Mouse (Mus musculus) CH12.LX (cell line): ENCODE data around the gene Churc1. TPM values are rescaled to one million over a fixed set of nuclear protein-coding genes. Genes with fewer than 3 reads are reported as not detected.

Experiments used
- DNase-seq: peaks from one replicate; pipeline ENCODE4 v3.0.0-alpha.2; 2013; ENCODE audit errors: extremely low read depth
- H3K27ac ChIP-seq: 2 replicates; pipeline ENCODE4 v1.5.1; 2012; ENCODE audit warnings: low read depth, mild to moderate bottlenecking, control low read depth, moderate library complexity; ENCODE audit not compliant: insufficient read depth
- H3K27me3 ChIP-seq: replicated peaks from 2 replicates; pipeline ENCODE3; 2012; ENCODE audit warnings: inconsistent platforms
- H3K36me3 ChIP-seq, 2 experiments: replicated peaks in 1 of 2; 2 replicates each; pipeline versions ENCODE3 to v1.6.1; 2012; ENCODE audit warnings: inconsistent platforms in 1 of 2, low read length in 1 of 2, mild to moderate bottlenecking in 1 of 2, mixed read lengths in 1 of 2, moderate library complexity in 1 of 2; ENCODE audit not compliant: control insufficient read depth in 1 of 2, insufficient read depth in 1 of 2
- H3K4me1 ChIP-seq, 2 experiments: 2 replicates each; pipeline ENCODE4 v1.6.1; 2012; ENCODE audit warnings: inconsistent platforms in 1 of 2, moderate library complexity in 1 of 2; ENCODE audit not compliant: insufficient read depth in 2 of 2, control insufficient read depth in 1 of 2
- H3K4me2 ChIP-seq: 2 replicates; pipeline ENCODE4 v1.6.1; 2012; ENCODE audit warnings: low read depth, mild to moderate bottlenecking, control low read depth; ENCODE audit not compliant: poor library complexity, insufficient read depth, severe bottlenecking
- H3K4me3 ChIP-seq, 3 experiments: fragments of 150-350 bp in 1 of 3; sonication (generic) in 1 of 3; replicated peaks in 1 of 3; 2 replicates each; pipeline versions ENCODE3 to v1.5.1; 2011 to 2012; ENCODE audit warnings: low read depth in 2 of 3, low read length in 2 of 3, mild to moderate bottlenecking in 2 of 3, moderate library complexity in 2 of 3, control low read depth in 1 of 3, improper control_type of control experiment in 1 of 3, inconsistent platforms in 1 of 3, mixed read lengths in 1 of 3; ENCODE audit not compliant: poor library complexity in 1 of 3
- H3K79me2 ChIP-seq: replicated peaks from 2 replicates; pipeline ENCODE4 v1.6.1; 2012; ENCODE audit warnings: mild to moderate bottlenecking, moderate library complexity; ENCODE audit not compliant: control insufficient read depth, poor library complexity, insufficient read depth, severe bottlenecking; ENCODE audit errors: extremely low read depth
- H3K9ac ChIP-seq: 2 replicates; pipeline ENCODE4 v1.6.1; 2012; ENCODE audit warnings: low read depth, mild to moderate bottlenecking, control low read depth, moderate library complexity; ENCODE audit not compliant: insufficient read depth
- H3K9me3 ChIP-seq: replicated peaks from 2 replicates; pipeline ENCODE3; 2012; ENCODE audit warnings: low read length, inconsistent platforms, mixed read lengths
- CHD1 ChIP-seq: IDR thresholded peaks from 2 replicates; pipeline ENCODE4 v1.6.1; 2012; ENCODE audit warnings: low read depth, low read length, improper control_type of control experiment, inconsistent platforms
- E2F4 ChIP-seq: IDR thresholded peaks from 2 replicates; pipeline ENCODE4 v1.6.1; 2011; ENCODE audit warnings: low read depth, low read length, improper control_type of control experiment; ENCODE audit not compliant: insufficient replicate concordance
- ELF1 ChIP-seq: IDR thresholded peaks from 2 replicates; pipeline ENCODE4 v1.6.1; 2014; ENCODE audit warnings: low read depth, mild to moderate bottlenecking, inconsistent platforms, low read length, improper control_type of control experiment
- HCFC1 ChIP-seq: IDR thresholded peaks from 2 replicates; pipeline ENCODE4 v1.6.1; 2012; ENCODE audit warnings: low read depth, mild to moderate bottlenecking, inconsistent platforms, low read length, improper control_type of control experiment
- IRF4 ChIP-seq: IDR thresholded peaks from 2 replicates; pipeline ENCODE4 v1.6.1; 2014; ENCODE audit warnings: low read depth, mild to moderate bottlenecking, inconsistent platforms, low read length, improper control_type of control experiment
- KAT2A ChIP-seq: IDR thresholded peaks from 2 replicates; pipeline ENCODE4 v1.6.1; 2012; ENCODE audit warnings: low read length, improper control_type of control experiment, inconsistent platforms; ENCODE audit not compliant: insufficient replicate concordance
- MAX ChIP-seq: IDR thresholded peaks from 2 replicates; pipeline ENCODE4 v1.6.1; 2011; ENCODE audit warnings: low read length, improper control_type of control experiment
- MAZ ChIP-seq: IDR thresholded peaks from 2 replicates; pipeline ENCODE4 v1.6.1; 2012; ENCODE audit warnings: low read depth, mild to moderate bottlenecking, inconsistent platforms, low read length, improper control_type of control experiment, moderate library complexity
- MXI1 ChIP-seq: IDR thresholded peaks from 2 replicates; pipeline ENCODE4 v1.6.1; 2011; ENCODE audit warnings: mild to moderate bottlenecking, low read depth, low read length, improper control_type of control experiment
- NELFE ChIP-seq: IDR thresholded peaks from 2 replicates; pipeline ENCODE4 v1.6.1; 2011; ENCODE audit warnings: low read depth, low read length, improper control_type of control experiment
- PAX5 ChIP-seq: IDR thresholded peaks from 2 replicates; pipeline ENCODE4 v1.6.1; 2012; ENCODE audit warnings: low read length, inconsistent platforms, mixed read lengths
- POLR2A ChIP-seq: IDR thresholded peaks from 2 replicates; pipeline ENCODE4 v1.6.1; 2011; ENCODE audit warnings: low read depth, mild to moderate bottlenecking, improper control_type of control experiment, low read length
- RCOR1 ChIP-seq: conservative IDR thresholded peaks from 2 replicates; pipeline ENCODE4 v1.6.1; 2012; ENCODE audit warnings: low read depth, mild to moderate bottlenecking, inconsistent platforms, low read length, improper control_type of control experiment
- SIN3A ChIP-seq: IDR thresholded peaks from 2 replicates; pipeline ENCODE4 v1.6.1; 2012; ENCODE audit warnings: low read length, improper control_type of control experiment, inconsistent platforms
- SMC3 ChIP-seq: IDR thresholded peaks from 2 replicates; pipeline ENCODE4 v1.6.1; 2011; ENCODE audit warnings: low read depth, low read length, improper control_type of control experiment
- TBP ChIP-seq: conservative IDR thresholded peaks from 2 replicates; pipeline ENCODE4 v1.6.1; 2011; ENCODE audit warnings: low read depth, low read length, improper control_type of control experiment
- TCF12 ChIP-seq: IDR thresholded peaks from 2 replicates; pipeline ENCODE4 v1.6.1; 2014; ENCODE audit warnings: low read depth, mild to moderate bottlenecking, inconsistent platforms, low read length, improper control_type of control experiment
- UBTF ChIP-seq: IDR thresholded peaks from 2 replicates; pipeline ENCODE4 v1.6.1; 2012; ENCODE audit warnings: low read depth, mild to moderate bottlenecking, inconsistent platforms, low read length, improper control_type of control experiment, moderate library complexity
- USF2 ChIP-seq: conservative IDR thresholded peaks from 2 replicates; pipeline ENCODE4 v1.6.1; 2011; ENCODE audit warnings: low read depth, low read length, improper control_type of control experiment
- ZC3H11A ChIP-seq: IDR thresholded peaks from 2 replicates; pipeline ENCODE4 v1.6.1; 2012; ENCODE audit warnings: low read depth, mild to moderate bottlenecking, inconsistent platforms, low read length, improper control_type of control experiment
- ZKSCAN1 ChIP-seq: IDR thresholded peaks from 2 replicates; pipeline ENCODE4 v1.6.1; 2012; ENCODE audit warnings: low read depth, inconsistent platforms, low read length, improper control_type of control experiment, borderline replicate concordance
- ZMIZ1 ChIP-seq: IDR thresholded peaks from 2 replicates; pipeline ENCODE4 v1.6.1; 2012; ENCODE audit warnings: low read depth, mild to moderate bottlenecking, inconsistent platforms, low read length, improper control_type of control experiment
- ZNF384 ChIP-seq: IDR thresholded peaks from 2 replicates; pipeline ENCODE4 v1.6.1; 2012; ENCODE audit warnings: low read depth, low read length, improper control_type of control experiment, inconsistent platforms
- dilution Hi-C: fragments of 300-500 bp; cut with MboI; formaldehyde crosslinking; loops from 2 replicates; pipeline ENCODE4 v1.14.3; 2020; ENCODE audit warnings: low sequenced_read_pairs; ENCODE audit not compliant: extremely low pct_unique_long_range_greater_than_20kb, extremely low pct_ligation_motif_present
- in situ Hi-C: fragments of 300-500 bp; cut with MboI; formaldehyde crosslinking; loops from 3 replicates; pipeline ENCODE4 v1.14.3; 2019; ENCODE audit warnings: low sequenced_read_pairs, low pct_ligation_motif_present, low pct_unique_long_range_greater_than_20kb, mixed read lengths
- polyA plus RNA-seq: library from polyadenylated mRNA; unstranded; fragments of >175 nt; gene quantifications from 2 replicates; pipeline ENCODE4 v1.2.1, GENCODE M21; 2012; ENCODE audit warnings: low read depth; ENCODE audit not compliant: insufficient read length
- total RNA-seq, 2 experiments: library from RNA; depleted of rRNA; stranded (reverse); fragments of 300-350 nt in 1 of 2; fragments of >200 nt in 1 of 2; gene quantifications; 2 replicates each; pipeline ENCODE4 v1.2.3; 2012 to 2014

Churc1 gene
- total and polyA plus RNA-seq, 3 experiments = 48.9 to 160 (median 87.1) TPM

DNA sequence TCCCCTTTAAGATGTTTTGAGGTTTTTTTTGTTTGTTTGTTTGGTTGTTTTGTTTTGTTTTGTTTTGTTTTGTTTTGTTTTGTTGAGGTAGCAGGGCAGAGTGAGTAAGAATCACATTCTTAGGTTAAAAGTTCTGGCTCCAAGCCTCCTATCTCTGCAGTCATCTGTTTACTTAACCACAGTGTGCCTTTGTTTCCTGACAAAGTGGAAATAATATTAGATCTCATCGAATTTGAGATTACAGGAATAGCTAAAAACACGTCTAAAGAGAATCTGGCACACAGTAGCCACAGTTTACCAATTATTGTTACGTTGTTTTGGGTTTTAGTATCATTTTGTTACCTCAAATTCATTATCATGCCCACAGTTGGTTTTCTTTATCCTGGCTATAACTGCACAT is 9.3 kb downstream of the Churc1 start:
- Histone ChIP-seq H3K27me3 (no peaks in the 10 kb centered on the region), H3K4me1 (peaks cover 0 to 10% of the 10 kb centered on the region in 2 experiments; a peak in 2 of 4 replicates), H3K9me3 (no peaks in the 10 kb centered on the region), H3K9ac (no peak overlapping the region), H3K36me3 (peaks cover 0 to 47% of the 10 kb centered on the region in 2 experiments), H3K4me3 (no peak overlapping the region), H3K79me2 (no peaks in the 10 kb centered on the region), H3K27ac (no peak overlapping the region), H3K4me2 (no peak overlapping the region)
- in situ Hi-C loops = no loop called here
- dilution Hi-C loops = no loop called here
- no peak for TF ChIP-seq TCF12
- DNase-seq = no peak

GRCm38 (mm10) chr12:76775132-76775531 is 9.8 kb downstream of the Churc1 start:
- no peak overlapping the region for H3K4me3 ChIP-seq
- no peak overlapping the region for H3K4me2 ChIP-seq
- peaks cover 0 to 49% of the 10 kb centered on the region in 2 experiments for H3K36me3 ChIP-seq
- H3K79me2 ChIP-seq = no peaks in the 10 kb centered on the region
- no peaks in the 10 kb centered on the region for H3K27me3 ChIP-seq
- H3K27ac ChIP-seq = no peak overlapping the region
- in situ Hi-C loops = no loop called here
- no peak overlapping the region for H3K9ac ChIP-seq
- no peaks in the 10 kb centered on the region for H3K9me3 ChIP-seq
- TF ChIP-seq ZC3H11A = no peak
- TF ChIP-seq IRF4 = no peak
- no peak for TF ChIP-seq MXI1
- no peak for TF ChIP-seq MAZ
- TF ChIP-seq MAX = no peak
- no peak for TF ChIP-seq PAX5
- no peak for TF ChIP-seq NELFE
- TF ChIP-seq ZKSCAN1 = no peak
- TF ChIP-seq ZNF384 = no peak
- no peak for TF ChIP-seq ZMIZ1
- no peak for TF ChIP-seq POLR2A
- no peak for TF ChIP-seq SIN3A
- no peak for TF ChIP-seq TBP
- TF ChIP-seq, all 38 proteins: peak for 0
- dilution Hi-C loops = no loop called here
- DNase-seq = no peak
- peaks cover 0 to 10% of the 10 kb centered on the region in 2 experiments; a peak in 2 of 4 replicates for H3K4me1 ChIP-seq

DNA sequence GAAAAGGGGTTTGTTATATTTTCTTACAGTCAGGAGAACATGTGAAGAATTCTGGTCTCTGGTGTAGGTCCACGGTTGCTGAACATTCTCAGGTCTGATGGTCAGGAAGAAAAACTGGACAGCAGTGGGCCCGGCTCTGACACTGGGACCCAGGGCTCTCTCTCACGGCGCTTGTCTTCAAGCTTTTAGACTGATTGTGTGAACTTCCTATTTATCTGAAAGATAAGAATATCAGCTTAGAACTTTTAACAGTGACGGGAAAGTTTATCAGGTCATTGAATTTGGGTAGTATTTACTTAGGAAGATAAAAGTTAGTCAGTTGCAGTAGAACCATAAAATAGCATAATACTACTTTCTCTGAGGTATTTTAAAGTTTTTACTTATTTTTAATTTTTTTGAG is 11.6 kb downstream of the Churc1 start:
- Histone ChIP-seq H3K4me3 (no peak overlapping the region), H3K4me1 (peaks cover 0 to 10% of the 10 kb centered on the region in 2 experiments; a peak in 2 of 4 replicates), H3K79me2 (no peaks in the 10 kb centered on the region), H3K4me2 (no peak overlapping the region), H3K27me3 (no peaks in the 10 kb centered on the region), H3K36me3 (peaks cover 0 to 56% of the 10 kb centered on the region in 2 experiments), H3K9ac (no peak overlapping the region), H3K9me3 (no peaks in the 10 kb centered on the region), H3K27ac (no peak overlapping the region)
- in situ Hi-C loops = no loop called here
- dilution Hi-C loops = no loop called here
- no peak for DNase-seq
- no peak for TF ChIP-seq USF2
- no peak for TF ChIP-seq UBTF
- TF ChIP-seq MAX = no peak
- TF ChIP-seq KAT2A = no peak
- TF ChIP-seq HCFC1 = no peak
- no peak for TF ChIP-seq POLR2A
- no peak for TF ChIP-seq E2F4
- no peak for TF ChIP-seq MXI1
- no peak for TF ChIP-seq CHD1
- TF ChIP-seq ELF1 = no peak
- no peak for TF ChIP-seq SMC3
- no peak for TF ChIP-seq SIN3A
- TF ChIP-seq PAX5 = no peak
- no peak for TF ChIP-seq ZKSCAN1
- no peak for TF ChIP-seq MAZ
- no peak for TF ChIP-seq RCOR1
- no peak for TF ChIP-seq ZNF384
- TF ChIP-seq ZC3H11A = no peak
- TF ChIP-seq NELFE = no peak
